Mouse (Mus musculus) megakaryocyte, embryonic 14.5 days (primary cell): ENCODE measurements at regions not wholly inside any gene's neighbourhood (a gene's known extent, or its start where the extent isn't known, plus 50 kb on each side); places are given as distances from the start of the nearest gene placed in this dataset.

Source experiments
- H3K27me3 ChIP-seq: replicated peaks from 2 replicates; pipeline ENCODE3; 2012; ENCODE audit warnings: inconsistent platforms
- H3K36me3 ChIP-seq: replicated peaks from 2 replicates; pipeline ENCODE3; 2012; ENCODE audit warnings: low read length, inconsistent platforms, mixed read lengths
- H3K4me1 ChIP-seq: 2 replicates; pipeline ENCODE4 v1.6.1; 2012; ENCODE audit warnings: inconsistent platforms
- H3K4me3 ChIP-seq: replicated peaks from 2 replicates; pipeline ENCODE3; 2012; ENCODE audit warnings: moderate library complexity, mild to moderate bottlenecking, inconsistent platforms
- H3K9me3 ChIP-seq: 2 replicates; pipeline ENCODE4 v1.6.1; 2012; ENCODE audit warnings: inconsistent platforms
- FLI1 ChIP-seq: IDR thresholded peaks from 2 replicates; pipeline ENCODE4 v1.6.1; 2012; ENCODE audit warnings: low read length, inconsistent platforms, mixed read lengths
- GATA1 ChIP-seq: IDR thresholded peaks from 3 replicates; pipeline ENCODE4 v1.6.1; 2012; ENCODE audit warnings: mixed read lengths, low read length, inconsistent platforms, borderline replicate concordance

GRCm38 (mm10) chr11:94866176-94866967, 69.7 kb upstream of the Col1a1 start:
- Histone ChIP-seq H3K27me3 (peaks cover 42% of the 10 kb centered on the region), H3K36me3 (no peaks in the 10 kb centered on the region), H3K4me3 (no peak overlapping the region), H3K4me1 (no peaks in the 10 kb centered on the region), H3K9me3 (peaks cover 7% of the 10 kb centered on the region)
- TF ChIP-seq GATA1, result no peak
- no peak for TF ChIP-seq FLI1

- H3K4me3 ChIP-seq, result no peak overlapping the region
- TF ChIP-seq FLI1, result no peak
- no peak for TF ChIP-seq GATA1
- no peaks in the 10 kb centered on the region for H3K36me3 ChIP-seq
- peaks cover 29% of the 10 kb centered on the region for H3K27me3 ChIP-seq
- no peaks in the 10 kb centered on the region for H3K9me3 ChIP-seq
- H3K4me1 ChIP-seq, result no peaks in the 10 kb centered on the region
Measured at GRCm38 (mm10) chr11:94850129-94850528, 67.6 kb upstream of the Tmem92 start.

- Histone ChIP-seq H3K9me3 (peaks cover 3% of the 10 kb centered on the region), H3K4me1 (no peaks in the 10 kb centered on the region), H3K4me3 (no peak overlapping the region), H3K27me3 (peaks cover 23% of the 10 kb centered on the region), H3K36me3 (no peaks in the 10 kb centered on the region)
- TF ChIP-seq FLI1, result no peak
- TF ChIP-seq GATA1, result no peak
Measured at GRCm38 (mm10) chr11:94839133-94839532, 56.6 kb upstream of the Tmem92 start.

GRCm38 (mm10) chr11:94838140-94838539, 55.6 kb upstream of the Tmem92 start:
- H3K4me3 ChIP-seq, result no peak overlapping the region
- TF ChIP-seq GATA1 (no peak), FLI1 (no peak)
- H3K4me1 ChIP-seq, result no peaks in the 10 kb centered on the region
- H3K27me3 ChIP-seq, result peaks cover 19% of the 10 kb centered on the region
- no peaks in the 10 kb centered on the region for H3K36me3 ChIP-seq
- peaks cover 5% of the 10 kb centered on the region for H3K9me3 ChIP-seq

GRCm38 (mm10) chr11:94836347-94836746, 53.8 kb upstream of the Tmem92 start:
- Histone ChIP-seq H3K4me1 (no peaks in the 10 kb centered on the region), H3K27me3 (peaks cover 13% of the 10 kb centered on the region), H3K9me3 (peaks cover 5% of the 10 kb centered on the region), H3K36me3 (no peaks in the 10 kb centered on the region), H3K4me3 (no peak overlapping the region)
- no peak for TF ChIP-seq FLI1
- TF ChIP-seq GATA1, result no peak

GRCm38 (mm10) chr11:94832246-94832985, 49.9 kb upstream of the Tmem92 start:
- no peaks in the 10 kb centered on the region for H3K36me3 ChIP-seq
- H3K4me3 ChIP-seq, result no peak overlapping the region
- H3K27me3 ChIP-seq, result peaks cover 15% of the 10 kb centered on the region
- no peaks in the 10 kb centered on the region; the same call in 1 of the 2 replicates for H3K4me1 ChIP-seq
- H3K9me3 ChIP-seq, result peaks cover 5% of the 10 kb centered on the region
- TF ChIP-seq GATA1 (no peak), FLI1 (no peak)
